Mouse (Mus musculus) layer of hippocampus, postnatal 10 days (tissue): ENCODE measurements around the gene Cish. TPM values are rescaled to one million over a fixed set of nuclear protein-coding genes. Genes with fewer than 3 reads are reported as not detected.

Source experiments
- DNase-seq, 2 experiments: peaks; one replicate each; pipeline ENCODE4 v3.0.0; 2021; ENCODE audit warnings: low spot score in 2 of 2
- total RNA-seq, 2 experiments: library from RNA; stranded (reverse); gene quantifications; 2 replicates each; pipeline ENCODE4 v1.2.3; 2021

The Cish gene
- total RNA-seq, 2 experiments from 2014 or later: 5.9 to 10.0 TPM

DNA sequence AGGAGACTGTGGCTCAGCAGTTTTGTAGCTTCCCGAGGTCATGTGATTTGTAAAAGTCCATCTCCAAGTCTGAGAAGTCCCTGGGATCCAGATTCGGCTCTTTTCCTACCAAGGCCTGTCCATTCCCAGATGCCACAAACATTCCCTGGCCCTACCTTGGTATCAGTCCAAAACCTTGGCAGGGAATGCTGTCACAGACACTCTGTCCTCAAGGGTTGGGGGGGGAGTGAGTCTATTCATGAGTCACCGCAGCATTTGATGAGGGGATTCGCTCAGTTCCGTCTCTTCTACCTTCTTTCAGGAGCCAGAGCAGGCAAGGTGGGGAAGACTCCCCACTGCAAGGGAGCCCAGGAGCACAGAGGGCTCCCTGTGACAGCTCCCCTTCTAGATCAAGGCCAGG, 20.1 kb upstream of the Cish start:
- DNase-seq: no peak

DNA sequence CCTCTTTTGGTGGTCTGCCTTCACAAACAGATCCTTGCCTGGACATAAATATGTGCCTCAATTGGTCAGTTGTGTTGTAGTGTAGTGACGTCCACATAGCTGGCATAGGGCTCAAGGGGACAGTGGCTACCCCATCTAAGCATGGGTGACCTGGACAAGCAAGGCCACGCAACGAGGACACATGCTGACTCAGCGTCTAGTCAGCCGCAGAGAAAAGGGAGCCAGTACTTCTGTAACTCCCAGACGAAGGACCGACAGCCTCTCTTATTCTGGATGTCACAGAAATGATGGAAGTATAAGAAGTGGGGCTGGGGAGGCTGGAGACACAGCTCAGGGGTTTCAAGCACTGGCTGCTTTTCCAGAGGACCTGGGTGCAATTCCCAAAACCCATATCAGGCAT, 18.2 kb upstream of the Cish start:
- DNase-seq: no peak

DNA sequence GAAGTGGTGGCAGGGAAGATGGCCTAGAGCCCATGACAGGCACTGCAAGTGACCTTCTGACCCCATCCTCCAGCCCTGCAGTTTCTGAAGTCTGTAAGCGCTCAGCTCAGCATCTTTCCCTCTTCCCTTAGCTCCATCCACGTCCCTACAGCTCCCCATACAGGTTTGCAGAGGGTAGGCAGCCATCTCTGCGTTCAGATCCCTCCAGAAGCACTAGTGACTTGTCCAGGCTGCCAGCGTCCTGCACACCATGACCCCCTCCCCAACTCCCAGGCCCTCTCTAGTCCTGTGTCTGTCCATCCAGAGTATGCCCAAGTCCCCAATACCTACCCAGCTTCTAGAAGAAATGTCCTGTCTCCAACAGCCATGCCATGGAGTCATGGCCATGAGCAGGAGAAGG, 17.7 kb upstream of the Cish start:
- DNase-seq: peak in 1 of 2 experiments; percentile 45

DNA sequence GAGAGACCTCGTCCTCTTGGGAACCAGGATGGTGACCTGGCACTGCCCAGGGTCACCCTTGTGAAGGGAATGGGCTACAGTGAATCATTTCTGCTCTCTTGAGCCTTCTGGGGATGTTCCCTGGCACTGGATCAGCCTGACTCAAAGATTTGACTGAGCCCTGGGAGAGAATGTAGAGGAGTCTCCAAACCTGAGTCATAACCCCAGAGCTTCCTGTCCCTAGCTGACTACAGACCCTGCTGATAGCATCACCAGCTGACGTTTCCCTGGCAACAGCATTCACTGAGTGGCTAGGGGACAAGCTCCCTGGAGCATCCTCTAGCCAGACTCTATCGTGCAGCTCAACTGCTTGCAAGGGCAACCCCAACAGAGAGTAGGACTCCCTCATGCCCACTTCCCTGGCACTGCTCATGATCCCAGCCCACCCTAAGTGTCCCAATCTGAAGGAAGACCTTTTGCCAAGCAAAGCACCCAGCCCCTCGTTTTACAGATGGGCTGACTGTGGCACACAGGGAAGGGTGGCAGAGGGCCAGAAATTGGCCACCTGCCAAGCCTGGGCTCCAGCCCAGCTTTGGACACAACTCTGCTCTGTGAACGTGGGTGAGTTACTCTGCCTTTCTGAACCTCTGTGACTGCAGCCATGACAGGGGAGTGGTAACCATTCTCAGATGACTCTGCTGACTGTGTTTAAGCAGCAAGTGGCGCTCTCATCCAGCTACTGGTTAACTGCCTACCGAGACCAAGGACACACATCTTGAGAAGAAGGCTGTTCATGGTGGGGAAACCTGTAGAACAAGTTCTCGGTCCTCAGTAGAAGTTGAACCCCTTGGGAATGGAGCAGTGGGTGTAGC, 17.1 kb upstream of the Cish start:
- peak; percentile 49 to 65 for DNase-seq

DNA sequence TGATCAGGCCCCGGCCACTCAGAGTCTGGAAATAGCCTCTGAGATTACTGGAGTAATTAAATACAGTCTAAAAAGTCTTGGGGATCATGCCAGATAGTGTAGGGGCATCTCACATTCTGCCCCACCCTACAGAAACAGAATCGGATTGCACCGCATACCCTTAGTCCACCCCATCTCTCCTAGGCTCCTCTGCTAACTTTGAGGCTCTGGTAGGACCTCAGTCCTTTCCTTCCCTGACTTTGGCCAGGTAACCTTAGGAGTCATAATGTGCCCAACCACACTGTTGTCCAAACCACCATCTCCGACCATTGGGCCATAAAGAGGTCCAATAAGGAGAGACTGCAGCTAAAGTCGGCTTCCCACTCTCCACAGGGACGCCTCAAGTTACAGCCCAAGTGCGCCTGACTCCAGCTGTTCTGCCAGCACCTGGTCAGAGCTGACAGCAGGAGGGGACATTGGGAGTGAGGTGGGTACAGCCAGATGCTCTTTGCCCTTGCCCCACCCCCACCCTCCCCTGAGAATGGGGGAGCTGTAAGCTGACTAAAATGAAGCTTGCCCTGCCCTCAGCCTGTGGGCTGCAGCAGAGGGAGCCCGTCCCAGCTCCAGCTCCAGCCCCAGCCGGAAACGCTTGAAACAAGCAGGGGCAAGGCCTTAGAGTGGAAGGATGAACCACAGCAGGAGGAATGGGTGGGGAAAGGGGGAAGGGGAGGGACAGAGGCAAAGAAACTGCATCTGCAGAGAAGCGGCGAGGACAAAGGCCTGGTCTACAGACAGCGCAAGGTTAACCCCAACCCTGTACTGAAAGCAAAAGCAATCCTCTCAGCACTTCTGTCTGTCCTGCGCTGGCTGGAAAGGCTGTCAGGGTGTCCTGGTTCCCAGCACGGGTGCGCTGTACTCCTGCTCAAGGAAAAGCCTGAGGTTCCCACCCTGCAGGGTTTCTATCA, 16.2 kb upstream of the Cish start:
- DNase-seq: no peak

DNA sequence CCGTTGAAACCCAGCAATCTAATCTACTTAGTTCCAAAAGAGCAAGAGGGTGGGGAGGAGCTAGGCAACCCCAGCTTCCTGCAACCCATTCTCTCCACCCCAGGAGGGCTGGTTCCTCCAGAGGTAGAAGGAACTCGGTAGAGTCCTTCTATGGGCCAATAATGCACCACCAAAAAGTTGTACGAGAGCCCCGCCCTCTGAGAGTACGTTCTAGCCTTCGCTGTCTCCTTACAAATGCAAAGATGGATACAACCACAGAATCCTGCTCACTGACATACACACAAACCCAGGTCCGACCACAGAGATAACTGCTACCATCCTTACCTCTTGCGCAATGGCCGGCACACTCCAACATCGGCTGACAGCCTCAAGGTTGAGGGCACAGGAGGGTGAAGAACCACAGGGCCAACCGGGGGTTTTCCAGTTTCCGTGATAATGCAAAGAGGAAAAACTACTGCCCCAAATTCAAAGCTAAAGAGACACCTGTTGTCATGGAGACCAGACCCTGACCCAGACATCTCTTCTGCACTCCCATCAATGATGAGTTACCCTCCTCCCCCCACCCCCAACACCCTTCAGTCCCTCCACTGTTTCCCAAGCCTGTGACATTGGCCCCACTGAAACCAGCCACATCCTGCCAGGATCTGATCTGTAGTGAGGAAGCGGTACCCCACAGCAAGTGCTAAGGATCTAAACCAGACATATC, 15.4 kb upstream of the Cish start:
- no peak for DNase-seq

DNA sequence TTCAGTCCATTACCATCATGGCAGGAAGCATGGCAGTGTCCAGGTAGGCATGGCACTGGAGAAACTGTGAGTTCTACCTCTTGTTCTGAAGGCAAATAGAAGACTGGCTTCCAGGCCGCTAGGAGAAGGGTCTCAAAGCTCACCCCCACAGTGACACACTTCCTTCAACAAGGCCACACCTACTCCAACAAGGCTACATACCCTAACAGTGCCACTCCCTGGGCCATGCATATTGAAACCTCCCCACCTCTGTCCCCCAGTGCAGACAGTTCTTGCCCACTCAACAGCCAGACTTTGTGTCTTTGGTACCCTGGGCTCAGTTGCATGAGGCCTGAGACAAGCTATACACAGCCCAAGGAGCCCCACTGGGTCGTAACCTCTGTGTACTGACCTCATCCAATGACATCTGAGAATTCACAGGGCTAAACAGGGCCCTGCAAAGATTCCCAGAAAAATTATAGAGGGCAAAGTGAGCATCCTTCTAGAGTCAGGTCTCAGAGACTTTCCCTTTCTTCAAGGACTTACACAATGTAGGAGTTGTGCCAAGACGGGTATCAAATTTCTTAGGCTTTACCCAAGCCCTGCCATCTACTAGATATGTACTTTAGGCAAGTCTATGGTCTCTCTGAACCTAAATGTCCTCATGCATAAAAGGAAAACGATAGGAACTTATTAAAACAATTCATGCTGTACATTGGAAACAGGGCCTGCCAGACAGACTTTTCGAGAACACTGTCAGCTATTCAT, 14.4 kb upstream of the Cish start:
- no peak for DNase-seq

DNA sequence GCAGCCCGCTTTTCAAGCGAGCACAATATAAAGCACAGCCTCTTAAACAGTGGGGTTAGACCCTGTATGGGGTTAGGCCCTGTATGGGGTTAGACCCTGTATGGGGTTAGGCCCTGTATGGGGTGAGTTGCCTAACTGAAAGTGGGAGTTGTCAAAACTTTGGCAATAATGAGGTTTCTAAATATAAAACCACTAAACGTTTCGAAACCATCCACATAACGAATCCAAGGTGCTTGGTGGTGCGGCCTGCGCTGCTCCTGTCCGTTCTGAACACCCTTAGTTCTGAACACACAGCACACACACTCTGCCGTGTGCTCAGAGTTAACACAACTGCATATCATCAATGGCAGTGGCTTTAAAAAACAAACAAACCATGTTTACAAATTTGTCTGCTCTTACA, 12.9 kb upstream of the Cish start:
- DNase-seq: no peak

DNA sequence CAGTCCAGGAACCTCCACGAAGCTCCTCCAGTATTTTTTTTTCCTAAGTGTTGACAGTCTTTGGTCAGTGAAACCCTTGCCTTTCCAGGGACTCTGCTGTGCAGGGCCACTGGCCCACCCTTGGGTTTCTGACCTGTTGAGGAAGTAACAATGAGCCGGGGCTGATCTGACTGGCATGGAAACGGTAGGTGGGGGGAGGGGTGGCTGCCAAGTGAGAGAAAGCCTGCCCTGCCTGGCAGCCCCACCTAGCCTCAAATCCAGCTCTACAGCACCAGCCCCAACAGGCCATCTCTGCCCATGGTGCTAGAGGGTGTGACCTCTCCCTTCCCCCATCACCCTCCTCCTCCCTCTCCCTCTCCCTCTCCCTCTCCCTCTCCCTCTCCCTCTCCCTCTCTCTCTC, 10.8 kb upstream of the Cish start:
- DNase-seq: no peak

DNA sequence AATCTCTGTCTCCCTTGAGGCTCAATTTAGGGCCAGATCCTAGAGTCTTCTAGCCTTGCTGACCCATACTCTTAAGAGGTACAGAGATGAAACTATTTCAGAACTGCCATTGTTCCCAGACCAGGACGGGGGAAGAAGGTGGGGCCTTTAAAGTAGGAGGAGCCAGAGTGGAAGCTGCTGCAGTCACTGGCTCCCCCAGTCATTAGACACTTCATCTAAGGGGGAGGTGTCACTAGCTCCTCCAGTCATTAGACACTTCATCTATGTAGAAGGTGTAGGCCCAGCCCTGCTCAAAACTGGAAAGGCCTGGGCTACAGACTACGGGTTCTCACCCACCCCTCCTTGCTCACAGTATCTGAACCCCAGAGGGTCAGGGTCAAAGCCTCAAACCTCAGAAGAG, 8.5 kb upstream of the Cish start:
- no peak for DNase-seq

DNA sequence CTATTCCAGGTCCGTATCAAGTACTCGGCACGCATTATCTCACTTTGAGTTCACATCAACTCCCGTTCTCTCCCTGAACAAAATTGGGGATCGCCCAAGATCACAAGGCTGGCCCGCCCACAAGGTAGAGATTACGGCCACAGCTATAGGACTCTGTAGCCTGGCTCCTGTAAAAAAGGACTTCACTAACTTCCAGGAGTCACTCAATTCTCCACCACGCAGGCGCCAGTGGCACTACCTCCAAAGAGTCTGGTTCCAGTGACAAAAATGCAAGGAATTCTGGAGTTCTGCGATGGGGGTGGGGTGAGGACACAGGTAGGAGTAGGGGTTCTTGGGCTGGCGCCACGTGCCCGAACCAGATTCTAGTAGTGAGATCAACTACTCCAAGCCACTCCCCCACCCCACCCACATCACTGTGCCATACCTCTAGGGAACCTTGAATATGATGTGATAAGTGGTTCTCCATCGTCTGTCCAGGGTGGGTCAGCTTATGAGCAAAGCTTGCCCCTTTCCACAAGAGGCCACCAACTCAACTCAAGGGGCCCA, 7.6 kb upstream of the Cish start:
- DNase-seq: no peak

DNA sequence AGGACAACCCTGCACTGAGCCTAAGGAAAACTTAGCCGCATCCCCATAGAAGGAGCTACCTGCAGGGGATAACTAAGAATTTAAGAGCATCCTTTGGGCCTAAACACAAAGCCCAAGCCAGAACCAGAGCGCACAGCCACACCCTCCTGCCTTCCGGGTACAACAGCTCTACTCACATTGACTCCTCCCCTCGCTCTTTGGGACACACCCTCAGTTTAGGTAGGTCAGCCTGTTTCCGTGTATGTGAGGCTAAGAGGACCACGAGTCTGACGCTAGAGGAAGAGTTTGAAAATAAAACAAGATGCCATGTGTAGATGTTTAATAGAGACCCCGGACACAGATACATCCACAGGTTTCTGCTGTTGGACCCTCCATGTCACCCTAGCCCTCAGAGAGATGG, 7.1 kb upstream of the Cish start:
- DNase-seq: no peak

DNA sequence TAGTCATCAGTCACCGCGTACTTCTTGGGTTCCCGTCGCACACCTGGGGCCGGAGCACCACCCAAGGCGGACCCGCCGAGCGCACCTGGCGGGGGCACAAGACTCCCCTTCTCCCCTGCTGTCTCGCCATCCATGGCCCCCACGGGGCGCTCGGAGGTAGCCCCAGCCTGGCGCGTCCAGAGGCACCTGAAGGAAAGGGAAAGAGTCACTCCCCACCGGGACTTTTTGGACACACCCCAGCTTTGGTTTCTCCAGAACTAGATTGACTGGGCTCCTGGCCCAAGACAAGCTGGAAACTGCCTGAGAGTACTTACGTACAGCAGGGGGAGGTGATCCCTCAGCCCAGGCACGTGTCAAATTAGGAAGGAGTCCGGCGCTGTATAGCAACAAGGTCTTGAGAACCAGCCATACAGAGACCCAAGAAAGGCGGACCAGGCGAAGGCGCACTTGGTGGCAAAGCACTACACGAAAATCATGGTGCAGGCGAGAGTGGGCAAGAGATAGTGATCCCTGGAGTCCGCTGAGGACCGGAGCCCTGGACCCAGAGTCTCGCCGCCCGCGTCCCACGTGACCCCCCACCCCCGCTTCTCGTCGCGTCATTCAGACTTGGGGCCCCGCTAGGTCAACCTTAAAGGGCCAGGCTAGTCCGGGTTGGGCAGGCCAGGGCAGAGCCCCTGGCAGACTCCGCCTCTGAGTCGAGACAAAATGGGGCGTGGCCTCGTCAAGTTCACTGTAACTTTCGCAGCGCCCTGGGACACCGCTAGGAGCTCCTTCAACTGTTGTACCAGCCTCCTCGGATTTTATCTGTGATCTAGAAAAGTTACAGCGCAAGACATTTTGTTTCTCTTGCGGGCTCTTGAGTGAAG, 6.4 kb upstream of the Cish start, which contains the start of gene Mapkapk3:
Mapkapk3 (minus strand) TSS at position 667 of the 866 bp plus-strand sequence.
- DNase-seq: peak; percentile 59 to 61

DNA sequence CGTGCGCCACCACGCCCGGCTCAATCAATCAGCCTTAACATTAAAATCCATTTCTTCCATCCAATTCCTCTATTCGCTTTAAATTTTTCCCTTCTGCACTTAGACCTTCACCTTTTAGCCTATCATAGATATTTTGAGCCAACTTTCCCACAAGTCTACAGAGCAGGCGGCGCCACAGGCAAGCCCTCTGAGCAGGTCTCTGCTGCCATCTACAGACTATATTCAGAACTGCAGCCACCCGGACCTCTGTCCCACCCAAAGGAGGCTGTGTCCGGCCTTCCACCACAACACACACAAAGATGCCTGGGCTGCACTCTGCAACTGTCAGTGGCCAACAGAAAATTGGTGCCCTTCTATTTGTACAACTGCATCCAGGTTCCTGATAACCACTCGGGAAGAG, 4.9 kb upstream of the Cish start:
- peak; percentile 89 to 90 for DNase-seq

DNA sequence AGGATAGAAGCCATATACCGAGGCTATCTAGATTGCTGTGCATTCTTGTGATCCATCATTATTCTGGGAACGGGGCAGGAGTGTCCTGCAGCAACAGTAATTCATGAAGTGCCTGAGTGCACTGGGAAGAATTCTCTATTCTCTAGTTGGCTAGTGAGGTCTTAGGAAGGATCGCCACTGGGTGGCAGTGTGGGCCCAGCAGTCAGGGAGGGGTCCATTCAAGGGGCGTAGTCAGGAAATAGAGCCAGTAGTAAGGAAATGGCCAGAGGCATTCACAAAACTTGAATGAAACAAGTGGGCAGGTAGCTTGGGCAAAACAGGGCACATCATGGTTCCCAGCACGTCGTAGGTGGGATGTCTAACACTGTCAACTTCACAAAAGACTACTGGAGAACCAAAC, 1.6 kb upstream of the Cish start:
- DNase-seq: peak; percentile 85 to 87

DNA sequence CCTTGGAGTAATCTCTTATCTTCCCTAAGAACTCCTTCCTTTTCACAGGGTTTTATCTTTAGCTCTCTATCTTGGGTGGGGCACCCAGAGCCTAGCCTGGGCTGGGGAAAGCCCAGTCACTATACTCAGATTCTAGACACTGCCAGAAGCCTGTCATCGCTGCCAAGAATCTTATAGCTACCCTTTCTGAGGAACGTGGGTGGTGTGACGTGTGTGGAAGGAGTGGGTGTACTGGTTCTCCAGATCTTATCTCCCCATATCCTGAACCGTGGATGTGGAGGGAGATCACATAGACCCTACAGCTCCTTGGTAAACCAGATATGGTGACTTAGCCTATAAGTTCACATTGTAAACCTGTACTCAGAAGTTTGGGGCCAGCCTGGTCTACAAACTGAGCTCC, 210 bp upstream of the Cish start:
- no peak for DNase-seq

DNA sequence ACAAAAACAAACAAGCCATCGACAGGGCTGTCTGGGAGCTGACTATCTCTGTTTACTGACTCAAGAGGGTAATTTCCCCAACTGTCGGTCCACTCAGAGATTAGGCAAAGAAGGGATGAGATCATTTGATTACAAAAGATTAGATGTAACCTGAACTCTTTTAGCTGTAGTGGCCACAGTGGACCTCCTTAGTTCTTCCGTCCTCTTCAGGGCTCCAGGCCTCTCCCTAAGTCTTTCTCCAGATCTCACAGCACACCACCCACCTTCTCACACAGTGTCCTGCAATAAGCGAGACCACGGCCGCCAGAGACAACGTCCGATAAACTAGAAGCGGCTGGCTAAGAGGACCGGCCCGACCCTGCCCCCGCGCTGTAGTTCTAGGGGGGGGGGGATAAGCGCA, 215 bp downstream of the Cish start:
- no peak for DNase-seq

DNA sequence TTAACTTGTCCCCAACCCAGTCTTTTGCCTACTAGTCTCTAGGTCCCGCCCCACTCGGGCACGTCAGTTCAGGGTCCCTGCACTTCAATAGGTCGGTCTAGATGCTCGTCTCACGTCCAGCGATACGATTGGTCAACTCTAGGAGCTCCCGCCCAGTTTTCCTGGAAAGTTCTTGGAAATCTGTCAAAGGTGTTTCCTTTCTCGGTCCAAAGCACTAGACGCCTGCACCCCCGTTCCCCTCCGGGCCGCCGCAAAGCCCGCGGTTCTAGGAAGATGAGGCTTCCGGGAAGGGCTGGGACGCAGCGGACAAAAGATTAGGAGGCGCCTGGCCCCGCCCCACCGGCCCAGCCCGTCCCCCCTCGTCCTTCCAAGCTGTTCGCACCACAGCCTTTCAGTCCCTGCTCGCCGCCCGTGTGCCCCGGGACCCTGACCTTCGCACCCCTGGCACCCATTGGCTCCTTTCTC, 707 bp downstream of the Cish start:
- peak; percentile 94 to 96 for DNase-seq

DNA sequence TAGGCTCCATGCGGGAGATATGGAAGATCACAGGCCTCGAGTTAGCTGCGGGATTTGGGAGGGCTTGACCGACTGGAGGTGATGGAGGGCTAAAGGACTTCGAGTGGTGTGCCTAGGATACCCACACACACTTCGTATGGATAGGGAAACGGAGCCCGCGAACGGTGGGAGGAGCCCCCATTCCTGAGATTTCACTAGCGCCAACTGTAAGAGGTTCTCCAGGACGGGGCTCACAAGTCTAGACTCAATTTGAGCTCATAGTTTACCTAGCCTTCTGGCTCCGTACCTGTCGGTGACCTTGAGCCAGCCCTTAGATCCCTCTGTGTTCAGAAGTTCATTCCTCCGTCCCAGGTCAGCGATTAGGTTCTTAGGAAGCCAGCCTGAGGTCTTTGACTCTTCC, 1.2 kb downstream of the Cish start:
- DNase-seq: no peak
